Mouse (Mus musculus) cortical plate, adult 2 months (tissue): ENCODE measurements at regions not wholly inside any gene's neighbourhood (a gene's known extent, or its start where the extent isn't known, plus 50 kb on each side); places are given as distances from the start of the nearest gene placed in this dataset.

ENCODE experiments used
- H3K27ac ChIP-seq: fragments of 200-500 bp; 2 replicates; pipeline ENCODE4 v1.5.1; 2012; ENCODE audit warnings: low read length, control low read depth, inconsistent platforms; ENCODE audit not compliant: insufficient read depth
- H3K4me1 ChIP-seq: fragments of 200-500 bp; 2 replicates; pipeline ENCODE4 v1.6.1; 2011; ENCODE audit warnings: low read length; ENCODE audit not compliant: control insufficient read depth, insufficient read depth
- H3K4me3 ChIP-seq: fragments of 200-500 bp; 2 replicates; pipeline ENCODE4 v1.5.1; 2011; ENCODE audit warnings: mild to moderate bottlenecking, low read length, control low read depth; ENCODE audit not compliant: insufficient read depth
- CTCF ChIP-seq: fragments of 200-500 bp; IDR thresholded peaks from 2 replicates; pipeline ENCODE4 v1.5.1; 2011; ENCODE audit warnings: mild to moderate bottlenecking, control low read depth, low read length; ENCODE audit not compliant: insufficient read depth; ENCODE audit errors: extremely low read depth
- POLR2A ChIP-seq: fragments of 200-500 bp; IDR thresholded peaks from 2 replicates; pipeline ENCODE4 v1.6.1; 2011; ENCODE audit warnings: mild to moderate bottlenecking, low read length, control low read depth; ENCODE audit not compliant: insufficient read depth; ENCODE audit errors: extremely low read depth

GRCm38 (mm10) chr7:40700656-40701055 is 197.5 kb upstream of the Vstm2b start:
- no peak overlapping the region for H3K27ac ChIP-seq
- TF ChIP-seq POLR2A (no peak), CTCF (no peak)
- peaks cover 2% of the 10 kb centered on the region; the same call in 1 of the 2 replicates for H3K4me1 ChIP-seq
- no peak overlapping the region for H3K4me3 ChIP-seq

- TF ChIP-seq POLR2A (no peak), CTCF (no peak)
- Histone ChIP-seq H3K27ac (no peak overlapping the region), H3K4me3 (no peak overlapping the region), H3K4me1 (peaks cover 2% of the 10 kb centered on the region; the same call in 1 of the 2 replicates)
Observed at GRCm38 (mm10) chr7:40702191-40703045, 195.7 kb upstream of the Vstm2b start.

- no peak for TF ChIP-seq POLR2A
- no peak for TF ChIP-seq CTCF
- Histone ChIP-seq H3K4me3 (no peak overlapping the region), H3K27ac (no peak overlapping the region), H3K4me1 (no peaks in the 10 kb centered on the region)
Observed at GRCm38 (mm10) chr7:40708231-40708630, 189.9 kb upstream of the Vstm2b start.

- TF ChIP-seq POLR2A, result no peak
- no peak for TF ChIP-seq CTCF
- no peak overlapping the region for H3K27ac ChIP-seq
- H3K4me3 ChIP-seq, result no peak overlapping the region
- no peaks in the 10 kb centered on the region for H3K4me1 ChIP-seq
Observed at GRCm38 (mm10) chr7:40717991-40718390, 180.1 kb upstream of the Vstm2b start.

DNA sequence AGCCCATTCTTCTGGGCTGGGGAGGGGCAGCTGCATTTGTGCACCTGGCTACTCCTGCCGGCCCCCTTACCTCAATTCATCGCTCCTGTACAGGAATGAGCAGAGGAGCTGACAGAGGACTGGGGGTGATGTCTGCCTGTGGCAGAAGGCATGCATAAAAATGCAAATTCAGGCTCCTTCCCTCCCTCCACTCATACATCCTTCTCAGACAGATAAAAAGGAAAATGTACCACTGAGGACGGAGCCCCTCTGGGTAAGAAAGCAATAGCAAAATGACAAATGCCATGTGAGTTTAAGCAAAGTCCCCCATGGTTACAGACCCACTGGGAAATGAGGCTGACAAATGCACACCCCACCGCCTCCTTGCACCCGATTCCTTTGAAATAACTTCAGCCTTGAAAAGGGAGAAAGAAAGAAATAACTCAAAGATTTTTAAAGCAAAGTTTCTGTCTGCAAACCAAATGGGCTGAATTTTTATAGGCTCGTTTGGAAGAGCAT is 161.1 kb upstream of the Vstm2b start:
- Histone ChIP-seq H3K27ac (no peak overlapping the region), H3K4me3 (no peak overlapping the region), H3K4me1 (no peaks in the 10 kb centered on the region)
- TF ChIP-seq CTCF, result no peak
- no peak for TF ChIP-seq POLR2A

- Histone ChIP-seq H3K27ac (no peak overlapping the region), H3K4me3 (no peak overlapping the region), H3K4me1 (no peaks in the 10 kb centered on the region)
- TF ChIP-seq CTCF (no peak), POLR2A (no peak)
Observed at GRCm38 (mm10) chr7:40737496-40737895, 160.6 kb upstream of the Vstm2b start.

- no peak for TF ChIP-seq POLR2A
- no peak for TF ChIP-seq CTCF
- no peaks in the 10 kb centered on the region for H3K4me1 ChIP-seq
- H3K27ac ChIP-seq, result no peak overlapping the region
- no peak overlapping the region for H3K4me3 ChIP-seq
Observed at GRCm38 (mm10) chr7:40738174-40738573, 160.0 kb upstream of the Vstm2b start.

DNA sequence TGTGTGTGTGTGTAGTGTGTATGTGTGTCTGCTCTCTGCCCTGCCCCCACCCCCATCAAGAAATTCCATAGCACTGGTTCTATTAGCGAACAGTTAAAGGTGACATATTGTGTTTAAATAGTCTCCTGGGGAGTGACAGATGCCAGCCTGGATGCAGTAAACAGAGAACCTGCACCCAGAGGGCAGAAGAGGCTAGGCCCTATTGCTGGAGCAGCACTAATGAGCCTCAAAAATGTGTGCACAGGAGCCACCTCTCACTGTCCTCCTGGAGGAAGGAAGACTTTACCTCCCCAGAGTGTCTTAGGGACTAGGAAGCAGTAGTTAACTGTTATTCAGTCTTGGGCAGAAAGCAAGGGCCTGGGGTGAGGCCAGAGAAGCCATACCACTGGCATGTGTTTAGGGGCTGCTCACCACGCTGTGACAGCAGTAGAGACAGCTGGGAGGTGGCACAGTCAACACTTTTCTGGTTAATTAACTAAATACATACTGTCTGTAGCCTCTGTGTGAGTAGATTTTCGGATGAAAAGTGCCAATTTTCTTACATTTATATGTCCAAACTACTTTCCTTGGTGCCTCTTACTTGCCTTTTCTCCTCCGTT is 155.5 kb upstream of the Vstm2b start:
- no peak overlapping the region for H3K4me3 ChIP-seq
- TF ChIP-seq CTCF (no peak), POLR2A (no peak)

GRCm38 (mm10) chr7:40751779-40752178 is 146.3 kb upstream of the Vstm2b start:
- Histone ChIP-seq H3K27ac (no peak overlapping the region), H3K4me1 (peaks cover 2% of the 10 kb centered on the region), H3K4me3 (no peak overlapping the region)
- TF ChIP-seq POLR2A (no peak), CTCF (no peak)

More for the DNA sequence above, 155.5 kb upstream of the Vstm2b start:
- H3K4me1 ChIP-seq, result no peaks in the 10 kb centered on the region
- no peak overlapping the region for H3K27ac ChIP-seq

DNA sequence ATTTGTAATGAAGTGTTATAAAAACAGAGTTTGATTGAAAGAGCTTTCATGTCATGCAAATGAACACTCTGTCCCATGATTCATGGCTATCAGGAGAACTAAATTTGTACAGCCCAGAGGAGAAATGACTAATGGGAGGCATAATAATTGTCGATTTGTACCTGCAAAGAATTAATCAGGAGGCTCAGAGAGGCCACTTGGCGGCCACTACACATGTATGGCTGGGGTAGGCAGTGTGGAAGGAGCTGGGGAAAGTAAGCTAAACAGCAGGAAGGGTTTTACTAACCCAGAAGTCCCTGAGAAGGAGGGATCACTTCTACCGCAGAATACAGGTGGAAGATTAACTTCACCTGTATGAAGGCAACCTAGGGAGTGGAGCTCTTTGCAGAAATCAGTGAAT is 145.9 kb upstream of the Vstm2b start:
- H3K27ac ChIP-seq, result no peak overlapping the region
- TF ChIP-seq POLR2A (no peak), CTCF (no peak)

More for the DNA sequence above, 145.9 kb upstream of the Vstm2b start:
- no peak overlapping the region for H3K4me3 ChIP-seq
- peaks cover 2% of the 10 kb centered on the region for H3K4me1 ChIP-seq
